Mouse (Mus musculus) ES-E14 (cell line): Measurements from ENCODE around the gene Rab36. TPM values are rescaled to one million over a fixed set of nuclear protein-coding genes. Genes with fewer than 3 reads are reported as not detected.

Experiments
- DNase-seq: peaks from one replicate; pipeline ENCODE4 v3.0.0-alpha.2; 2013; ENCODE audit warnings: low read depth, low spot score
- H3K27ac ChIP-seq: 2 replicates; pipeline ENCODE4 v1.5.1; 2012; ENCODE audit warnings: low read depth, mild to moderate bottlenecking, low read length, moderate library complexity, mixed read lengths; ENCODE audit not compliant: poor library complexity, insufficient read depth, severe bottlenecking
- H3K36me3 ChIP-seq: 2 replicates; pipeline ENCODE4 v1.6.1; 2012; ENCODE audit warnings: mild to moderate bottlenecking, low read length, moderate library complexity, mixed read lengths; ENCODE audit not compliant: control insufficient read depth, poor library complexity, insufficient read depth, severe bottlenecking
- H3K4me1 ChIP-seq, 2 experiments: fragments of 150-350 bp in 1 of 2; sonication (generic) in 1 of 2; 2 replicates each; pipeline ENCODE4 v1.6.1; 2012; ENCODE audit warnings: low read length in 2 of 2, mild to moderate bottlenecking in 1 of 2, mixed read lengths in 1 of 2; ENCODE audit not compliant: control insufficient read depth in 2 of 2, insufficient read depth in 2 of 2, poor library complexity in 1 of 2
- H3K4me3 ChIP-seq, 2 experiments: fragments of 150-350 bp in 1 of 2; sonication (generic) in 1 of 2; 2 replicates each; pipeline ENCODE4 v1.5.1; 2012; ENCODE audit warnings: low read length in 2 of 2, low read depth in 1 of 2, mild to moderate bottlenecking in 1 of 2, mixed read lengths in 1 of 2; ENCODE audit not compliant: insufficient read depth in 1 of 2, poor library complexity in 1 of 2, severe bottlenecking in 1 of 2
- H3K9ac ChIP-seq: 2 replicates; pipeline ENCODE4 v1.6.1; 2012; ENCODE audit warnings: low read depth, mild to moderate bottlenecking, low read length, mixed read lengths; ENCODE audit not compliant: poor library complexity, insufficient read depth, severe bottlenecking
- H3K9me3 ChIP-seq: fragments of 150-350 bp; sonication (generic); 2 replicates; pipeline ENCODE4 v1.6.1; 2012; ENCODE audit warnings: low read depth, mild to moderate bottlenecking, low read length; ENCODE audit not compliant: control insufficient read depth, insufficient read depth
- CHD2 ChIP-seq: IDR thresholded peaks from 2 replicates; pipeline ENCODE4 v1.6.1; 2014; ENCODE audit warnings: mild to moderate bottlenecking, low read depth, low read length, inconsistent platforms
- HCFC1 ChIP-seq: IDR thresholded peaks from 2 replicates; pipeline ENCODE4 v1.6.1; 2012; ENCODE audit warnings: low read length, inconsistent platforms, borderline replicate concordance; ENCODE audit not compliant: insufficient read depth
- MAFK ChIP-seq: IDR thresholded peaks from 2 replicates; pipeline ENCODE4 v1.6.1; 2014; ENCODE audit warnings: mild to moderate bottlenecking, low read depth, low read length, inconsistent platforms; ENCODE audit not compliant: insufficient read depth
- ZC3H11A ChIP-seq: IDR thresholded peaks from 2 replicates; pipeline ENCODE4 v1.6.1; 2012; ENCODE audit warnings: low read depth, mild to moderate bottlenecking, inconsistent platforms, low read length, borderline replicate concordance
- ZNF384 ChIP-seq: IDR thresholded peaks from 2 replicates; pipeline ENCODE4 v1.6.1; 2012; ENCODE audit warnings: low read depth, low read length, inconsistent platforms
- in situ Hi-C, 2 experiments: fragments of 600-800 bp; cut with MboI; formaldehyde crosslinking; loops; one replicate each; pipeline ENCODE4 v1.15.1; 2025; ENCODE audit warnings: low sequenced_read_pairs in 2 of 2, inconsistent platforms in 1 of 2; ENCODE audit not compliant: unreplicated experiment in 2 of 2
- total RNA-seq: library from RNA; depleted of rRNA; stranded (reverse); fragments of 300-350 nt; gene quantifications from 2 replicates; pipeline ENCODE4 v1.2.3, GENCODE M21; 2012

Gene Rab36
- total RNA-seq, 1 experiment, result 0.98 TPM

DNA sequence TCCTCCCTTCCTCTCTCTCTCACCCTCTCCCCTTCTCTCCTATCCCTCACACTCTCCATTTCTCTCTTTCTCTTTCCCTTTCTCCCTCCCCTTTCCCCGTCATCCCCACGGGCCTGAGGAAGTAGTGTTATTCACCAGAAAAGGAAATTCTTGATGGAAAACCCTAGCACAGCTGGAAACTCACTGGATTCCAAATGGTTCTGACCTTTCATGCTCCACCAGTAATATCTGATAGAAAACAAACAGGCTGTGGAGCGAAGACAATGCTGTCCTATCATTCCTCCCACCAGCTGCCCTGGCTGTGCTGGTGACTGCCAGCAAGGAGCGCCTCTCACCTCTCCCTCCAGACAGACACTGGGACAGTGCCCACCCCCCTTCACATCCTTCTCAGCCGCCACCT, 42.0 kb upstream of the Rab36 start:
- Histone ChIP-seq H3K9me3 (no peaks in the 10 kb centered on the region), H3K27ac (no peak overlapping the region), H3K36me3 (no peaks in the 10 kb centered on the region), H3K9ac (no peak overlapping the region), H3K4me1 (peaks cover 0 to 6% of the 10 kb centered on the region in 2 experiments; a peak in 1 of 4 replicates), H3K4me3 (no peak overlapping the region)
- no peak for TF ChIP-seq MAFK
- TF ChIP-seq HCFC1, result no peak
- no peak for TF ChIP-seq ZC3H11A
- in situ Hi-C loops, result no loop called here
- no peak for DNase-seq

DNA sequence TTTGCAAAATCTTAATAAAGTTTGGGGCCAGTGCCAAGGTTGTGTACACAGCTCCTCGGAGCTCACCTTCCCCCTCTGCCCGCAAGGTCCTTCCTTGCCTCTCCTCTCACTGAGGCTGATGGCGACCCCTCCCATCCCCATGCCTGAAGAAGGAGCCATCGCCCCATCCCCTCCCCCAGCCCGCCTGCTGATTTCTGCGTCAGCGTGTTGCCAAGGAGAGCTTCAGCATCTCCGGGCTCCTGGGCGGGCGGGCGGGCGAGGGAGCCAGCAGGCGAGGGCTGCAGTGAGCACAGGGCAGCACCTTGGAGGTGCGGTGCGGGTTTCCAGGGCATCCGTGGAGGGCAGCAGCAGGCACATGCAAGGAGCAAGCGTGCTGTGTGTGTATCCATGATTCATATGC, 41.5 kb upstream of the Rab36 start:
- Histone ChIP-seq H3K9ac (no peak overlapping the region), H3K4me3 (no peak overlapping the region), H3K4me1 (peaks cover 0 to 6% of the 10 kb centered on the region in 2 experiments; a peak in 1 of 4 replicates), H3K36me3 (no peaks in the 10 kb centered on the region), H3K27ac (no peak overlapping the region), H3K9me3 (no peaks in the 10 kb centered on the region)
- no peak for DNase-seq
- TF ChIP-seq ZC3H11A, result no peak
- no peak for TF ChIP-seq HCFC1
- TF ChIP-seq ZNF384, result no peak
- TF ChIP-seq CHD2, result no peak
- TF ChIP-seq MAFK, result no peak
- in situ Hi-C loops, result no loop called here

DNA sequence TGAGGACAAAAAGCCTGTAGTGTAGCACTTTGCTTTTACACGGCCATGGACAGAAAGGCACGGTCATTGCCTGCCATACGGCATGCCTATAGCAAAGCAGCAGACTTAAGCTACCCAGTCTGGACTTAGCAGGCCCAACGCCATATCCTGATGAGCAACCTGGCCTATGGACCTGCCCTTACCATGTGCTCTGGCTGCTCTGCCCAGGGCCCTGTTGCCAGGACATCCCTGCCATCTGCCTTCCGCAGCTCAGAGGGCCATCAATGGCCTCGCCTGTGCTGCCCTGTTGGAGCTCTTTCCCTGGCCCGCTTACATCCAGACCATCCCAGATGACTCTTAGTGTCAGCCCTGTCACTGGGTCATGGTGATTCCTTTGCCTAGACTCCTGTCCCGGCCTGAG, 35.5 kb upstream of the Rab36 start:
- in situ Hi-C loops, result no loop called here
- no peaks in the 10 kb centered on the region for H3K36me3 ChIP-seq
- no peak for DNase-seq
- no peaks in the 10 kb centered on the region for H3K9me3 ChIP-seq
- H3K4me3 ChIP-seq, result no peak overlapping the region
- no peak overlapping the region for H3K27ac ChIP-seq
- no peak overlapping the region for H3K9ac ChIP-seq
- TF ChIP-seq CHD2 (no peak), ZC3H11A (no peak), ZNF384 (no peak), MAFK (no peak), HCFC1 (no peak)
- H3K4me1 ChIP-seq, result peaks cover 0 to 3% of the 10 kb centered on the region in 2 experiments; a peak in 1 of 4 replicates

DNA sequence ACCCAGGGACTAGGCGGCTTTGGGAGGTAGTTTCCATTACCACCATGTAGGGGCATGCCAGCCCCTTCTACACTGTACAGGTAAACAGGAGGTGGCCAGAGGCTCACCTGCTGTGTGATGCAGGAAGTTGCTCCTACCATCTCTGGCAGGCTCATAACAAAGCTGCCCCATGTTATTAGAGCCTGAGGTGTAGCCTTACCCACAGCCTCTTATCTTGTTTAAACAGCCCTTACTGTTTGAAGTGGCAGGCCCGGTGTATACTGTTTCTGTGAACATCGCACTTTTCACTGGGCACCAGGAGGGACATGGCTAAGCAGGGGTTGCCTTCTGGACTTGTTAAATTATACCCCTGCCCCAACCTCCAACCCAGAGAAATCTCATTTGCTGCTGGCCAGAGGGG, 32.8 kb upstream of the Rab36 start:
- Histone ChIP-seq H3K36me3 (no peaks in the 10 kb centered on the region), H3K9me3 (no peaks in the 10 kb centered on the region), H3K4me3 (no peak overlapping the region), H3K4me1 (peaks cover 0 to 3% of the 10 kb centered on the region in 2 experiments; a peak in 1 of 4 replicates), H3K27ac (no peak overlapping the region; the same call in 1 of the 2 replicates), H3K9ac (no peak overlapping the region)
- no peak for DNase-seq
- in situ Hi-C loops, result no loop called here
- TF ChIP-seq ZNF384 (no peak), HCFC1 (no peak), MAFK (no peak), CHD2 (no peak), ZC3H11A (no peak)

DNA sequence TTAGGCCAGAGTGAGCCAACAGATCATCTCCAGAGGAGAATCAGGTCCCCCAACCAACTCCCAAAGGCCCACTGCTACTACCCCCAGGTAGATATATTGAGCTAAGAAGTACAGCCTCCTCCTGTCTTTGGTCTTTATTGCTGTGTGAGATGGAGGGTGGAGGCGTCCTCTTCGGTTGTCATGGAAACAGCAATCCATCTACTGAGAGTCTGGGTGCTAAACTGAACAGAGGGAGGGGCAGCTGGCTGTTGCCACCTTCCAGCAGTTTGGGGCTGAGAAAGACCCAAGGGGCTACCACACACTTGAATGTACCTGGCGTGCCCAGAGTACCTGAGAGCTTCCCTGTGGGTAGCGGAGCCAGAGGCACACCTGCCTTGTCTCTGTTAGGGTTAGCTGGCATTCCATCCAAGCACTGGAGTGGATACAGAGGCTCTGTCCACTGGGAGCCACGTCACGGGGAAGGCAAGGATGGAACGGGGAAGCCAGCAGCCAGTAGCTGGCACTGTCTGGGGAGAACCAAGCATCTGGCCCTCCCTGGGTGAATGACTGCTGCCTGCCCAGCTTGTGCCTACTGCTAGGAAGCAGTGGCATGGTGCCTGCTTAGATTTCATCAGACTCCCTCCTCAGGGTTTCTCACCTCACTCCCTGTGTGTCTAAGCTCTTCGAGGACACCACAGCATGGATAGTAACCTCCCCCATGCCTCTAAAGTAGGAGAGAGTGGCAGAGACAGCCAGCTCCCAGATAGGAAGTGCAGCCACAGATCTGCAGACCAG, 29.8 kb upstream of the Rab36 start:
- Histone ChIP-seq H3K9me3 (no peaks in the 10 kb centered on the region), H3K4me1 (peaks cover 0 to 3% of the 10 kb centered on the region in 2 experiments; a peak in 1 of 4 replicates), H3K4me3 (no peak overlapping the region), H3K27ac (no peak overlapping the region), H3K9ac (no peak overlapping the region), H3K36me3 (no peaks in the 10 kb centered on the region)
- TF ChIP-seq ZC3H11A, result no peak
- no peak for TF ChIP-seq MAFK
- no peak for TF ChIP-seq HCFC1
- no peak for TF ChIP-seq ZNF384
- TF ChIP-seq CHD2, result no peak
- no peak for DNase-seq
- in situ Hi-C loops, result no loop called here
